Mouse (Mus musculus) spleen, adult 2 months (tissue): ENCODE data around the gene E2f2.

Experiments
- CTCF ChIP-seq: fragments of 200-500 bp; IDR thresholded peaks from 2 replicates; pipeline ENCODE4 v1.5.1; 2011; ENCODE audit warnings: mild to moderate bottlenecking, inconsistent platforms; ENCODE audit not compliant: insufficient read depth, insufficient read length, insufficient replicate concordance; ENCODE audit errors: extremely low read depth
- POLR2A ChIP-seq: fragments of 200-500 bp; IDR thresholded peaks from 2 replicates; pipeline ENCODE4 v1.6.1; 2011; ENCODE audit warnings: low read depth, low read length, inconsistent platforms

DNA sequence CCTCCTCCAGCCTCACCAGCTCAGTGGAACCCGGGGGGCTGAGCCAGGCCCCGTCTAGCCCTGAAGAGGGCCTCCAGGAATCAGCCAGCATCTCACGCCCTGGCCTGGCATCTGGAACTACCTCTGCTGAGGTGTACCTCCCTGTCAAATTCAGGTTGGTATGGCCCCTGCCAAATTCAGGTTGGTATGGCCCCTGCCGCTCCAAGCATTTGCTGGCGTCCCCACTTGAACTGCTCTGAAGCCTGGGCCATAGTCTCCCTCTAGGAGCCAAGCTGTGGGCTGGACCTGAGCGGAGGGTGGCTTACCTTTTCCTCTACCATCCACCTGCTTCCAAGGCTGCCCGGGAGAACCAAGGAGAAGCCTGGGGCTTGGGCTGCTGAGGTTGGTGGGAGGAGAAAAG, 70.5 kb downstream of the E2f2 start:
- no peak for TF ChIP-seq POLR2A
- no peak for TF ChIP-seq CTCF
